Mouse (Mus musculus) cerebellum, adult 9-11 months (tissue): Measurements from ENCODE around the gene Wars.

Experiments
- DNase-seq: peaks from one replicate; pipeline ENCODE4 v3.0.0; 2022

The Wars gene

DNA sequence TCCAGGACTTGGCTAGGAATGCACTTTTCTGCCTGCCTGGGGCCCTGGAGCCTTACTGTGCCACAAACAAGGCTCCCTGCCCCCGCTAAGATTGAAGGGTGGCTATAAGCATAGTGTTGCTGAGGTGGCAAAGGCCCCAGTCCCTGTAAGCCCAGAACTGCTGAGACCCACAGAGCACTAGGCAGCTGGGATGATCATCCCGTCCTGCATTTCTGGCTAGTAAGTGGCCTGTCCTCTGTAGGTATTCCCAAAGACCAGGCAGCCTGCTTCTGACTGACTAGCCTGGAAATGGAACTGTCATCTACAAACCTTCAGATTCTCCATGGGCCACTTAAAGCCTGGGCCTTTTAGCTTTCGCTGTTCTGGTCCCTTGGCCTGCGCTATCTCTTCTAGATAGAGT, 73.5 kb downstream of the Wars start:
- DNase-seq: no peak

DNA sequence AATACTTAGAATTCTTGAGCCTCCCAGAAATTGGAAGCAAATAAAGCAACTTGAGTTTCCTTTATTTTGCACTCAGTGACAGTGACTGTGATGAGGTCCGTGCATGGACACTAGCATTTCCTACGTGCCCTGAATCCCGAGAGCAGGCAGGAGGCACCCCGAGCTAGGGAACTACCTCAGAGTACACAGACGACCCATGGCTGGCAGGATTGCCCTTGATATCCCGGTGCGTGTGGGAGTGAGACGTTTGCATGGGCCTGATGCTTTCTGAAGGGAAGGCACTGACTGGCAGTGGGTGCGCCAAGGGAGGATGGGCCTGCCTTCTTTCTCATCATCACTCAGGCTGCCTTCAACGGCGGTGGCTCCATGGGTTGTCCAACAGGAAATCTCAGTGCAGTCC, 77.4 kb downstream of the Wars start:
- DNase-seq: no peak

DNA sequence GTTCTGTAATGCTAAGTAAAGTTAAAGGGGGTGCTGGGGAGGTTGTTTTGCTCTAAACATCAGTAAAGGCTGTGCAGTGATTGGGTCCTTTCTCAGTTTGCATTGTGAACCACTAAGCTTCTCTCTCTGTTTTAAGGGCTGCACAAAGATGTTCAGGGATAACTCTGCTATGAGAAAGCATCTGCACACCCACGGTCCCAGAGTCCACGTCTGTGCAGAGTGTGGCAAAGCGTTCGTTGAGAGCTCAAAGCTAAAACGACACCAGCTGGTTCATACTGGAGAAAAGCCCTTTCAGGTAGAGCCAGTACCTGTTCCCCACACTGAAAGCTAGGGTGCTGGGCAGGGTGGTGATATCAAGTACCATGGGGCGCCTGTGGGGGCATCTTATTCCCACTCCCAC, 79.5 kb downstream of the Wars start:
- no peak for DNase-seq

DNA sequence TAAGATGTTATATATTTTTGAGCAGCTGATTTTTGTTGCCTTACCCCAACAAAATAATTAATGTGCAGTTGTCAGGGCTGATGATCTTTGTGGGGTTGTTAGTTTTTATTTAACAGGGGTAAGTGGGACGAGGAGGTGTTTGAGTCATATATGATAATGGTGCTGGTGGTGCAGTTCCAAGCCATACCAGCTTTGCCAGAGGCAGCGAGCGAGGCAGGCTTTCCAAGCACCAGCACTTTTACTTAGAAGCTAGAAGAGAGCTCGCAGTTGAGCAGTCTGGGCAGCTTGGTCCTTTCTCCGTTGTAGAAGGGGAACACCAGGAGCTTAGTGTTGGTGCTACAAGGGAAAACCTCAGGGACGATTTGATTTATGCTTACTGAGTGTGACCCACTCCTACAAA, 81.5 kb downstream of the Wars start:
- no peak for DNase-seq

DNA sequence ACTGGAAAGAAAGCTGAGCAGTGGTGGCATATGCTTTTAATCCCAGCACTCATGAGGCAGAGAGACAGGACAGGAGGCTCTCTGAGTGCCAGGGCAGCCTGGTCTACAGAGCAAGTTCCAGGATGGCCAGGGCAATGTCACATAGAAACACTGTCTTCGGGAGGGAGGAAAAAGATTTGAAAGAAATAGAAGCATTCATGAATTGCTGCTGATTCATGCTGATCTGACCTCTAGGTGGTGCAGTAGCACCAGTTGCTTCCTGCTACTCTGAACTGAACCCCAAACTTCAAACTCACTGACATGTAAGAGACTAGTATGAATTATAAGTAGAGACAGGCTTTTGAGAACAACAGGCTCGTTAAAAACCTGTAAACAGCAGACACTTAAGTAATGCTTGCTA, 82.8 kb downstream of the Wars start:
- peak; percentile 36 for DNase-seq

DNA sequence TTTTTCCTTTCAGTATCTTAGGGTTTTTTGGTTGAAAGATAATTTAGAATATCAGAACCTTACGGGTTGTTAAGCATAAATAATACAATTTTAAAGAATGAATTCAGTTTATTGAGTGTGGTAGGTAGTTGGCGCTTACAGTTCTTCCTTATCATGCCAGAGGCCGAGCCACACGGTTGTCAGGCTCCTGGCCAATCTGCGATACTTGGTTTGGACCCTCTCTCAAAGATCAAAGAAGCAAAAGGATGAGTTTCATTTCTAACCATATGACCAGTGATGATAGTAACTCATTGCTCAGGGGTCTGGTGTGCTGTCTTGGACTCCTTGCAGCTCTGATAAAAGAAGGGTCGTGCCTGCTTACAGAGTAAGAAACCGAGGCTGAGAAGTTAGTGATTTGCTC, 83.7 kb downstream of the Wars start:
- DNase-seq: no peak
